Mouse (Mus musculus) midbrain, embryonic 13.5 days (tissue): ENCODE results near the gene Iqcd. TPM values are rescaled to one million over a fixed set of nuclear protein-coding genes. Genes with fewer than 3 reads are reported as not detected.
A peak's percentile ranks its signal among the peaks of the same experiment; 100 is the strongest.

Source experiments
- ATAC-seq: fragments of 200-750 bp; cut with Nextera tagmentation; 2 replicates; pipeline ENCODE4 v1.8.0; 2017; ENCODE audit warnings: mild to moderate bottlenecking, moderate TSS enrichment, moderate library complexity
- H3K27ac ChIP-seq: fragments of 300-500 bp; sonication (generic); 2 replicates; pipeline ENCODE4 v1.5.1; 2015; ENCODE audit warnings: inconsistent platforms, mild to moderate bottlenecking, moderate library complexity
- H3K27me3 ChIP-seq: fragments of 300-500 bp; sonication (generic); 2 replicates; pipeline ENCODE4 v1.6.1; 2015; ENCODE audit warnings: mild to moderate bottlenecking, inconsistent platforms
- H3K36me3 ChIP-seq: fragments of 300-500 bp; sonication (generic); 2 replicates; pipeline ENCODE4 v1.6.1; 2015; ENCODE audit warnings: mild to moderate bottlenecking, inconsistent platforms
- H3K4me1 ChIP-seq: fragments of 300-500 bp; sonication (generic); replicated peaks from 2 replicates; pipeline ENCODE4 v1.6.1; 2015; ENCODE audit warnings: inconsistent platforms
- H3K4me2 ChIP-seq: fragments of 300-500 bp; sonication (generic); replicated peaks from 2 replicates; pipeline ENCODE4 v1.6.1; 2015; ENCODE audit warnings: moderate library complexity, mild to moderate bottlenecking, inconsistent platforms
- H3K4me3 ChIP-seq: fragments of 300-500 bp; sonication (generic); replicated peaks from 2 replicates; pipeline ENCODE4 v1.5.1; 2015; ENCODE audit warnings: mild to moderate bottlenecking, inconsistent platforms
- H3K9ac ChIP-seq: fragments of 300-500 bp; sonication (generic); replicated peaks from 2 replicates; pipeline ENCODE4 v1.6.1; 2015; ENCODE audit warnings: mild to moderate bottlenecking, inconsistent platforms
- H3K9me3 ChIP-seq: fragments of 300-500 bp; sonication (generic); 2 replicates; pipeline ENCODE4 v1.6.1; 2016; ENCODE audit warnings: mild to moderate bottlenecking, inconsistent platforms
- WGBS: fragments of 180-500 bp; shearing (Covaris S2); methylation state at CpG from one replicate; pipeline ENCODE4 v1.1.7; 2015; 5-methylcytosine and 5-hydroxymethylcytosine counted together
- polyA plus RNA-seq: library from polyadenylated mRNA; unstranded; fragments of >200 nt; fragmentation: Nextera tagmentation; extraction: Ambion mirVana; gene quantifications from 2 replicates; pipeline ENCODE4 v1.2.1, GENCODE M21; 2015

Iqcd gene
- polyA plus RNA-seq = 1.4 and 2.0 TPM in 2 replicates

DNA sequence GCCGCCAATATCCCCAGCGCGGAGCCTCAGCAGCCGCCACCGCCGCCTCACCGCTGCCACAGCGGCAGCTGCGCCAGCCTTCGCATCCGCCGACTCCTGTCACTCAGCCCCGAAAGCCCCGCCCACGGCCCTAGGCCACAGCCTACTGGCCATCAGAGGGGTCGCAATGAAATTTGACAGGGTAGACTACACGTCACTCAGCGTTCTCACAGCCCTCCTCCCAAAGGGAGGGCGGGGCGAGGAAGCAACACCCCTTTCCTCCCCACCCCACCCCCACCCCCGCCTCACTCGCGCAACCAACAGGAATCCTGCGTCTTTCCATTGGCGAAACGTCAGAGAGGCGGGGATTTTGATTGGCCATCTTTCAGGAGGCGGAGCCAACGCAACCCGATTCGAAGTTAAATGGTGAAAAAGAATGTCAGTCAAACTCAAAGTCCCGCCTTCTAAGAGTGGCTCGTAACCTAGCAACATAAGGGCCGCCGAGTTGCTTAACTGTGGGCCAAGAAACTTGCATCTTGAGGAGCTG lies at the start of gene Iqcd, which contains the start of gene Tpcn1:
Gene Iqcd (plus strand): TSS at position 448 of the 526 bp plus-strand sequence.
Gene Tpcn1 (minus strand): TSS at position 105 of the 526 bp plus-strand sequence.
- H3K4me3 ChIP-seq = peak within 1 kb of the TSS; percentile 76
- H3K9me3 ChIP-seq = no peaks in the 10 kb centered on the region
- peak within 1 kb of the TSS; percentile 89 for H3K9ac ChIP-seq
- H3K4me2 ChIP-seq = peak within 1 kb of the TSS; percentile 95
- H3K36me3 ChIP-seq = peaks cover 11% of the 10 kb centered on the region
- H3K27me3 ChIP-seq = peaks cover 17% of the 10 kb centered on the region
- peak within 1 kb of the TSS; percentile 67; the same call in 1 of the 2 replicates for H3K27ac ChIP-seq
- H3K4me1 ChIP-seq = peaks cover 33% of the 10 kb centered on the region
- ATAC-seq = peak; percentile 98
- under 1% methylated on average over 35 of the region's 35 CpGs for WGBS

DNA sequence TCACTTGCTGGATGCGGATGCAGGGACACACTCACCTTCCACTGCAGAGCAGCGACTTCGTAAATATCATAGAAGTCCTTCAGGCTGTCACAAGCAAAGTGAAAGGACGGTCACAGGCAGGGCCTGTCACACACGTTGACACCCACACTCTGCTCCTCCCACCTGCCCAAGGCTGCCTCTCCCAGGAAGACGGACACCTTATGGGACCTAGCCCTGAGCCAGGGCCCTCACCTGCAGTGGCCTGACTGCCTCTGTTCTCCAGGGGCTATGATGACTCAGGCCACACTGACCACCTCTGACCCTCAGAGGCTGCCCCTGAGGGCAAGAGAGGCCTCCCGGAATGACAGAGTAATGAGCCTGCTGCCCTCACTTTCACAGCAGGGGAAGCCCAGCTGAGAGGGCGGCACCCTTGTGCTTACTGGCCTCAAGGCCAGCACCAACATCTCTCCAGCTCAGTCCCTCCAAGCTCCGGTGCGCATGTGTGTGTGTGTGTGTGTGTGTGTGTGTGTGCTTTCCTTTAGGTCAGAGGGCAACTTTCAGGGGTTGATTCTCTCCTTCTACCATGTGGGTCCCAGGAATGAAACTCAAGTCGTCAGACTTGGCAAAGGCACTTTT lies 40.5 kb upstream of the Iqcd start:
- Histone ChIP-seq H3K9ac (no peak overlapping the region), H3K9me3 (no peaks in the 10 kb centered on the region), H3K4me3 (no peak overlapping the region), H3K27me3 (no peaks in the 10 kb centered on the region), H3K27ac (no peak overlapping the region), H3K4me1 (no peaks in the 10 kb centered on the region), H3K36me3 (peaks cover 27% of the 10 kb centered on the region), H3K4me2 (no peak overlapping the region)
- 82% methylated on average over 11 of the region's 11 CpGs for WGBS
- no peak for ATAC-seq

DNA sequence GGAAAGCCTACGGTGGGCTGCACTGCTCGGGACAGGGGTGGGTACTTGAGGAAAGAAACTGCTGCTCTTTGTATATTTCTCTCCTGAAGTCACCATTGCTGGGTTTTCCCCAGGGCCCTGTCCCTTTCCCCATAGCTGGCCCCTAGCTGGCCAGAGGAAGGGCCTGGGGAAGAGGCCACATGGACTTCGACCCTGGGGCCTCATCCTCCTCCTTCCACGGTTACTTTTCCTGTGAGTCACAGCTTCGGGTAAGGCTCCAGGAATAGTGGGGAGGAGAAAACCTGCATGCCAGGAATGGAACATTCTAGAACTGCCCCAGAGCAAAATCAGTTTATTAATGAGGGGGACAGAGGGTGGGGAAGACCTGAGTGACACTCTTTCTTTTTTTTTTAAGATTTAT lies 38.7 kb upstream of the Iqcd start:
- H3K36me3 ChIP-seq = peaks cover 32% of the 10 kb centered on the region
- H3K9ac ChIP-seq = no peak overlapping the region
- no peak overlapping the region for H3K27ac ChIP-seq
- no peak overlapping the region for H3K4me3 ChIP-seq
- ATAC-seq = no peak
- H3K27me3 ChIP-seq = no peaks in the 10 kb centered on the region
- H3K9me3 ChIP-seq = no peaks in the 10 kb centered on the region
- H3K4me2 ChIP-seq = no peak overlapping the region
- 92% methylated on average over 5 of the region's 5 CpGs for WGBS
- no peaks in the 10 kb centered on the region for H3K4me1 ChIP-seq

DNA sequence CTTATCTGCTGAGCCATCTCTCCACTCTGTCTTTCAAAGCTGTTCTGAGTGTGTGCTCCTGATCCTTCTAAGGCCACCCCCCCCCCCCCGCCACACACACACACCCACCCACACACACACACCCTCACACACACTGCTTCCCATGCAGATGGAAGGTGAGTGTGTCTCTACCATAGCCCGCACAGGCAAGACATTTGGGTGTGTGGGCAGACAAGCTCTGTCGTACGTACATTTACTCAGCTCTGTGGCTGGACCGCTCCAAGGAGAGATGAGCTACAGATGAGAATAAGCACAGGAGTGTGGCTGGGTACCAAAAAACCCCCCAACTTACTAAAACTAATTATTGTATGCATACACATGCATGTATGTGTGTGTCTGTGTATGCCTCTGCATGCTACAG lies 38.1 kb upstream of the Iqcd start:
- no peak overlapping the region for H3K27ac ChIP-seq
- no peak overlapping the region for H3K9ac ChIP-seq
- no peak overlapping the region for H3K4me2 ChIP-seq
- ATAC-seq = no peak
- H3K27me3 ChIP-seq = no peaks in the 10 kb centered on the region
- H3K9me3 ChIP-seq = no peaks in the 10 kb centered on the region
- WGBS = 96% methylated on average over 4 of the region's 5 CpGs
- H3K36me3 ChIP-seq = peaks cover 36% of the 10 kb centered on the region
- no peak overlapping the region for H3K4me3 ChIP-seq
- no peaks in the 10 kb centered on the region for H3K4me1 ChIP-seq

DNA sequence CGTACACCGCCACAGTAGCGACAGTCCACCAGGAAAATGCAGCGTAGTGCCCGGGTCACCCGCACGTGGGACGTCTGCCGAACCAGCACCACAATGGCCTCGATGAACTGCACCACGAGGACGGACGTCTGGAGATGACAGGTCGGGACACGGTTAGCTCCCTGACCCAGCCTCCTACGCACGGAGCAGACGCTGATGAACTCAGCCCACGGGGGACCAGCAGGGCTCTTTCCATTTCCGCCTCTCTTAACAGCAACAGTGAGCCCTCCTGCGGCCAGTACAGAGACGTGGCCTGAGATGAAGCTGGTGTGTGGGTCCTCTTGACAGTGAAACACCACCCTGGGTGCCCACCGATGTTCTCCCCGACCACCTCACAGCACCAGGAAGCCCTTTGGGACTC lies 32.9 kb upstream of the Iqcd start:
- ATAC-seq = no peak
- Histone ChIP-seq H3K27me3 (no peaks in the 10 kb centered on the region), H3K9me3 (no peaks in the 10 kb centered on the region), H3K9ac (no peak overlapping the region), H3K4me3 (no peak overlapping the region), H3K4me1 (peaks cover 22% of the 10 kb centered on the region), H3K36me3 (peaks cover 41% of the 10 kb centered on the region), H3K27ac (no peak overlapping the region), H3K4me2 (no peak overlapping the region)
- 87% methylated on average over 24 of the region's 24 CpGs for WGBS

DNA sequence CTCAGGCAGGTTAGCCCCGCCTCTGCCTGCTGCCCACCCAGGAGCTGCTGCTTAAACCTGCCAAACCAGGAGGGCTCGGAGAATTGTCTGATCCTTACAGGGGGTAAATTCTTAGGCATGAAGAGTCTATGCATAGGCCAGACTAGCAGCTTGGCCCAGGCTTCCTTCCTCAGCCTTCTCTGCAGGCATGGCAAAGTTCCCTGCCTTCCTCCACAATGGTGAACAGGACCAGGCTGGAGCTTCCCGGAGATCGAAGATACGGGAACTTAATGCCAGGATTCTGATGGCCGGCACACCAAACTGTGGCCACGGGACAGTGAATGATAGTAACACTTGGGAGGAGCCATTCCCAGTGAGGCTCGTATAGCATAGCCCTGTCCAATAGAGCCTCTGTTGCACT lies 30.8 kb upstream of the Iqcd start:
- H3K4me1 ChIP-seq = peaks cover 30% of the 10 kb centered on the region
- H3K27me3 ChIP-seq = no peaks in the 10 kb centered on the region
- H3K4me2 ChIP-seq = no peak overlapping the region
- no peak overlapping the region for H3K27ac ChIP-seq
- no peak overlapping the region for H3K4me3 ChIP-seq
- H3K36me3 ChIP-seq = peaks cover 30% of the 10 kb centered on the region
- H3K9ac ChIP-seq = no peak overlapping the region
- no peaks in the 10 kb centered on the region for H3K9me3 ChIP-seq
- no peak for ATAC-seq
- 71% methylated on average over 8 of the region's 8 CpGs for WGBS

DNA sequence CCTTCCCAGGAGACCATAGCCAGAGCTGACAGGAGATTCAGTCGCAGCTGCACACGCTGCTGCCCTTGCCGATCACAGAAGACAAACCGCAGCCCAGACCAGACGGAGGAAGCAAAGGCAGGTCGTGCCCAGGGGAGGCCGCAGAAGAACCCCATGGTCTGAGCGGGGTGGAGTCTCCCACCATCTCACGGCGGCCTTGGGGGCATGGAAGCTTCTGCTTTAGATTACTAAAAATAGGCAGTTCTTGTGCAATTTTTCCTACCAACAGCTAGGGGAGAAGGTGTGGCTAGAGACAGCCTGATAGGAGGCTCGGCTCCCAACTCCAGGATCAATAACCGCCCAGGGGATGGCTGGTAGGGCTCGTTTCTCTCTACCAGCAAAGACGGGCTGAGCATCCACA lies 30.1 kb upstream of the Iqcd start:
- ATAC-seq = no peak
- no peak overlapping the region for H3K4me2 ChIP-seq
- H3K27me3 ChIP-seq = no peaks in the 10 kb centered on the region
- H3K27ac ChIP-seq = no peak overlapping the region
- H3K36me3 ChIP-seq = peaks cover 22% of the 10 kb centered on the region
- H3K4me1 ChIP-seq = peaks cover 35% of the 10 kb centered on the region
- 78% methylated on average over 14 of the region's 14 CpGs for WGBS
- H3K4me3 ChIP-seq = no peak overlapping the region
- H3K9ac ChIP-seq = 0 out of 2 replicates have a peak overlapping the region, but pooled peaks have one; percentile 28
- no peaks in the 10 kb centered on the region for H3K9me3 ChIP-seq

DNA sequence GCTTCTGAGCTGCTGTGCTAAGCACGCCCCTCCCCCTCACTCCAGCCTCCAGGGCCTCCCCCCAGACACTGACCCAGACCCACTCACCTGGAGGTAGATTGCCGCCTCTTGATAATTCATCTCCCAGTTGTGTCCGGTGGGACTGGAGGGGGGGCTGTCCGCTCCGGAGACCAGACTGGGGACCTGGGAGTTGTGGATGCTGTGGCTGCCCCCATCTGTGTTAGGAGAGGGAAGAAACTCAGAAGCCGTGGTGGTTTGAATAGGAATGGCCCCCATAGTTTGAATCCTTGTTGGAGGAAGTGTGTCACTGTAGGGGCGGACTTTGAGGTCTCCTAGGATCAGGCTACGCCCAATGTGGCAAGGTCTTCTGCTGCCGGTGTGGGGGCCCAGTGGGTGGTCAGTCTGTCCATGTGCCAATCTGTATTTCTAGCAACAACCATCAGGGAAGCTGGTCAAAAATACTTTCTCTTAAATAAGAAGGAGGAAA lies 28.6 kb upstream of the Iqcd start:
- Histone ChIP-seq H3K36me3 (peaks cover 11% of the 10 kb centered on the region), H3K4me3 (no peak overlapping the region), H3K4me2 (0 out of 2 replicates have a peak overlapping the region, but pooled peaks have one; percentile 1), H3K27me3 (no peaks in the 10 kb centered on the region), H3K27ac (peak overlapping the region; percentile 54; the same call in 1 of the 2 replicates), H3K4me1 (peaks cover 47% of the 10 kb centered on the region), H3K9ac (no peak overlapping the region), H3K9me3 (no peaks in the 10 kb centered on the region)
- ATAC-seq = no peak
- 65% methylated on average over 9 of the region's 9 CpGs for WGBS

DNA sequence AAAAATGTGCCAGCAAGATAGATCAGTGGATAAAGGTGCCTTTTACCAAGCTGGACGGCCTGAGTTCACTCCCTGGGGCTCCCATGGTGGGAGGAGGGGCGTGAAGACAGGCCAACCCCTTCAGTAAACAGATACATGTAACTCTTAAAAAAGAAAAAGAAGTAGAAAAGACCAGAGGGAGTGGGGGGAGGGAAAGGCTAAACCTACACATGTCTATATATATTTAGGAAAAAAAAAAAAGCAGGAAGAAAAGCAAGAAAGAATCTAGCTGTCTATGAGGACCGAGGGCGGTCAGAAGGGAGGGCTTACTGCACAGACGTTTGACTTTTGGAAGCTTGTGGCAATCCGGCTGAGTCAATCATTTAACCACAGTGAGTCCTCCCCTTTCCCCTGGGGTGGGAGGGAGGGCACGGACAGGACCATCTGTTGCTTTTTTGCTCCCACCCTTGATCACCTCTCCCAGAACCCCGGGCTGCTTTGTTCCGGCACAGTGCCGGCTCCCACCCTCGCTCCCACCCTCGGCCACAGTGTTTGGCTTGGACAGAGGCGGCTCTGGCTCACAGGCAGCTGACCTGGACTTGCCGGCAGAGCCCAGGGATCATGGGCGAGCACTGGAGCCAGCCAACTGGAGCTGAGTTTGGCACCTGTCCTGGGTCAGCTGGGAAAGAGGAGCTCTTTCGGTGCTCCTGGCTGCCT lies 28.1 kb upstream of the Iqcd start:
- Histone ChIP-seq H3K27ac (peak overlapping the region; percentile 54), H3K36me3 (peaks cover 7% of the 10 kb centered on the region), H3K9me3 (no peaks in the 10 kb centered on the region), H3K9ac (no peak overlapping the region), H3K27me3 (no peaks in the 10 kb centered on the region), H3K4me2 (0 out of 2 replicates have a peak overlapping the region, but pooled peaks have one; percentile 1), H3K4me1 (peaks cover 53% of the 10 kb centered on the region), H3K4me3 (no peak overlapping the region)
- peak; percentile 29; the same call in 1 of the 2 replicates for ATAC-seq
- WGBS = 15% methylated on average over 16 of the region's 16 CpGs

DNA sequence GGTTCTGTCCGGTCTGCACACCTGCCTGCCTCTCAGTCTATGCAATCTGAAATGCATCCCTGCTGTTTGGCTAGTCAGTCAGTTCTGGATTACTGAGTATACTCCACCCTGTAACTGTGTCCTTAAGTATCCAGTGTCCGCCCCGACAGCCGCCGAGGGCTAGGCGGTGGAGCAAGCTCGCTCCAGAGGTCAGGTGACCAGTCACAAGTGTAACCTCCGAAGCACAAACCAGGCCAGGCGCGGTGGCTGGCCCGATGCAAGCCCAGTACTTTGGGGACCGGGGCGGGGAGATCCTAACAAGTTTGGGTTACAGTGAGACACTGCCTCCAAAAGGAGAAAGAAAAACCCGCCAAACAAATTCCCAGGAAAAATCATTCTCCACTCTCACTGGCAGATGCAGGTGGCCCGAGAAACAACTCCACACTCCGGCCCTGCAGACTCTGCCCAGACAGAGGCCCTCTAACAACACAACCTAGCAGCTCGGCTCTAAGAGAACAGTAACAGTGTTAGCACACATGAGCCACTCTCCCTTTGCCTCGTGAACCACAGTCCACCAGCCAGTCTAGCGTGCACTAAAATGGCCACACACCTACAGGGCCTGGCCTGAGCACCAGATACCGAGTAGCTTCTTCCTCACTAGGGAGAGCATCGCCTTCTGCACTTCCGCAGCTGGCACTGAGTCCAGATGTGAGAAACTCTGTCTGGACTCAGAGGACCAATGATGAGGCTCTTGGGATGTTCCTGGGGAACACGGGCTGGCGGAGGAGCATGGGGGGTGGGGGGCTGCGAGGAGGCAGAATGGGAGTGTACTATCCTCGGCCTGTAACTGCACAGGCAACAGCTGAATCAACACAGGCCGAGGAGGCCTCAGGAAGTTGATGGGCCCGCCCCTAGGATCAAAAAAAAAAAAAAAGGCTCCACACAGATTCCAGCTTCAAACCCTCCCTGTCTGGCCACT lies 25.6 kb upstream of the Iqcd start:
- Histone ChIP-seq H3K4me1 (peaks cover 78% of the 10 kb centered on the region), H3K27me3 (no peaks in the 10 kb centered on the region), H3K4me3 (no peak overlapping the region), H3K36me3 (no peaks in the 10 kb centered on the region), H3K9ac (no peak overlapping the region), H3K4me2 (no peak overlapping the region), H3K27ac (peak overlapping the region; percentile 59; the same call in 1 of the 2 replicates), H3K9me3 (no peaks in the 10 kb centered on the region)
- 61% methylated on average over 28 of the region's 28 CpGs for WGBS
- no peak for ATAC-seq

DNA sequence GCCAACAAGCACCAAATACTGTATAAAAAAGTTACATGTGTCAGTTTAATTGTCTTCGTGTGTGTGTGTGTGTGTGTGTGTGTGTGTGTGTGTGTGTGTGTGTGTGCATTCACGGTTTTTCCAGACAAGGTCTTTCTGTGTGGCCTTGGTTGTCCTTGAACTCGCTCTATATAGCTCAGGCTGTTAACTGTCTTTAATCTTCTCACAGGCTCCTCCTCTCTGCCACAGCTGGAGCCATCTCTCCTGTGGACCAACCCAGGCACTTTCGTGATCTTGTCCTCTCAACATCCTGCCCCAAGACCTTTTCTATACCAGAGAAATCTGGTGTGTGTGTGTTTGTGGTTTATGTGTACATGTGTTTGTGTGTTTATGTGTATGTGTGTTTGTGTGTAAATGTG lies 24.9 kb upstream of the Iqcd start:
- H3K36me3 ChIP-seq = no peaks in the 10 kb centered on the region
- H3K4me3 ChIP-seq = no peak overlapping the region
- H3K4me2 ChIP-seq = no peak overlapping the region
- no peaks in the 10 kb centered on the region for H3K27me3 ChIP-seq
- peaks cover 78% of the 10 kb centered on the region for H3K4me1 ChIP-seq
- 63% methylated on average over 3 of the region's 4 CpGs for WGBS
- no peak overlapping the region for H3K9ac ChIP-seq
- no peak for ATAC-seq
- H3K27ac ChIP-seq = no peak overlapping the region
- no peaks in the 10 kb centered on the region for H3K9me3 ChIP-seq
